9 mouse cellular contexts compared by ENCODE assay signal in the genomic region with DNA sequence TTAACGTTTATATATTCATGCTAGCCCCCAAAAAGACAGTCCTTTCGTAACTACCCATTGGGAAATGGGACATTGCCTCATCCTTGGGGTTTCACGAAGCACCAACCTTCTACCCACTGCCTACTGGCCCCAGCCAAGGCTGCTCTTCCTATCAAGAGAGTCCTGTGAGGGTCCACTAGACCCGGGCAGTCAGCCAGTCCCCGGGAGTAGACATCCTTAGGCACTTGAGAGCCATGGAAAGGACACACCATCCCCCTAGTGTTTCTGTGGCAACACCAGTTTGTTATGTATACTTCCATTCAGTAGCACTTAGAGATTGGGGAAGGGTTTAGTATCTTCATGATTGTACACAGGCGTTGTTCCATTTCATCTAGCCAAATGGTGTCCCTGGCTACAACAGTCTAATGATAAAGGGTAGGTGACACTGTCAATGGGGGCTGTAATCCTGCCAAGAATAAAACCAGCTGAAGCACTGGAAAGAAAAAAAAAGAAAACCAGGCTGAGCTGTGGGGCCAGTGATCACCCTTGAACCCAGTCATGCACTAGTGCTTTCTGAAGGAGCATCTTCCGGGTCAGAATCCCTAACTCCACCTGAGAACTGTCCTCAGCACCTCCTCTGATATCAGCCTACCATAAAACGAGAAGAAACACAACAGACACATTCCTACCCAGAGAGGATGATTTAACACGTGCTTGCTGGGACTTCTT.
DNase-seq lines count a peak whose midpoint lies in the region; ATAC-seq lines count a peak whose summit lies in the region.
"Had no signal": no experiment of that assay in that cellular context is flagged by ENCODE, and none has a peak within 500 bp of the region (broad histone marks: within the 10 kb centered on the region; RNA-seq: fewer than 3 reads in every experiment).

No protein-coding gene starts in this region.

- H3K9ac ChIP-seq in midbrain, embryonic 11.5 days (ENCODE audit: low read length) = no peak overlapping the region
- H3K9ac ChIP-seq in heart, embryonic 13.5 days = 0 out of 2 replicates have a peak overlapping the region, but pooled peaks have one; percentile 50
- peak overlapping the region; percentile 25; the same call in 1 of the 2 replicates for H3K9ac ChIP-seq in limb, embryonic 13.5 days
- H3K9ac ChIP-seq in neural tube, embryonic 14.5 days (replicated peaks; ENCODE audit: low read depth, low read length) = no peak overlapping the region
- H3K9ac ChIP-seq: neural tube, embryonic 12.5 days had no signal

- no peak overlapping the region for H3K4me2 ChIP-seq in midbrain, embryonic 11.5 days
- no peak overlapping the region for H3K4me2 ChIP-seq in heart, embryonic 13.5 days
- no peak overlapping the region; the same call in 1 of the 2 replicates for H3K4me2 ChIP-seq in limb, embryonic 13.5 days (replicated peaks)
- H3K4me2 ChIP-seq in neural tube, embryonic 14.5 days (ENCODE audit: low read depth, low read length) = no peak overlapping the region
- H3K4me2 ChIP-seq: neural tube, embryonic 12.5 days had no signal

- H3K4me1 ChIP-seq in midbrain, embryonic 10.5 days = peaks cover 67% of the 10 kb centered on the region
- peaks cover 22% of the 10 kb centered on the region for H3K4me1 ChIP-seq in midbrain, embryonic 11.5 days (ENCODE audit: control insufficient read depth, insufficient read depth, low read length)
- H3K4me1 ChIP-seq in heart, embryonic 13.5 days = peaks cover 85% of the 10 kb centered on the region
- H3K4me1 ChIP-seq in limb, embryonic 13.5 days = peaks cover 67% of the 10 kb centered on the region
- H3K4me1 ChIP-seq in neural tube, embryonic 14.5 days (ENCODE audit: control insufficient read depth, insufficient read depth, low read length) = peaks cover 33% of the 10 kb centered on the region

- peak overlapping the region; percentile 89; the same call in 1 of the 2 replicates for H3K27ac ChIP-seq in midbrain, embryonic 10.5 days (replicated peaks)
- H3K27ac ChIP-seq in midbrain, embryonic 11.5 days (ENCODE audit: low read depth, low read length) = no peak overlapping the region
- peak overlapping the region; percentile 95 for H3K27ac ChIP-seq in heart, embryonic 13.5 days (replicated peaks)
- H3K27ac ChIP-seq in limb, embryonic 13.5 days = peak overlapping the region; percentile 90; the same call in 1 of the 2 replicates
- 0 out of 2 replicates have a peak overlapping the region, but pooled peaks have one; percentile 28 for H3K27ac ChIP-seq in neural tube, embryonic 14.5 days (ENCODE audit: low read depth, low read length)
- H3K27ac ChIP-seq: neural tube, embryonic 12.5 days had no signal

- H3K9me3 ChIP-seq in midbrain, embryonic 10.5 days (replicated peaks) = no peaks in the 10 kb centered on the region
- H3K9me3 ChIP-seq in midbrain, embryonic 11.5 days (ENCODE audit: control insufficient read depth, low read length) = no peaks in the 10 kb centered on the region
- H3K9me3 ChIP-seq in heart, embryonic 13.5 days = no peaks in the 10 kb centered on the region
- H3K9me3 ChIP-seq in limb, embryonic 13.5 days = no peaks in the 10 kb centered on the region
- no peaks in the 10 kb centered on the region for H3K9me3 ChIP-seq in neural tube, embryonic 14.5 days (ENCODE audit: control insufficient read depth, low read length)
- H3K9me3 ChIP-seq: neural tube, embryonic 12.5 days had no signal

- H3K4me3 ChIP-seq in midbrain, embryonic 10.5 days = no peak overlapping the region
- no peak overlapping the region for H3K4me3 ChIP-seq in midbrain, embryonic 11.5 days (ENCODE audit: low read depth, low read length)
- H3K4me3 ChIP-seq in heart, embryonic 13.5 days = no peak overlapping the region
- H3K4me3 ChIP-seq in limb, embryonic 13.5 days = no peak overlapping the region
- H3K4me3 ChIP-seq in neural tube, embryonic 14.5 days (ENCODE audit: low read depth, low read length) = no peak overlapping the region
- H3K4me3 ChIP-seq: neural tube, embryonic 12.5 days had no signal

- no peaks in the 10 kb centered on the region for H3K27me3 ChIP-seq in midbrain, embryonic 10.5 days (ENCODE audit: low read depth, poor library complexity, severe bottlenecking)
- no peaks in the 10 kb centered on the region for H3K27me3 ChIP-seq in midbrain, embryonic 11.5 days (ENCODE audit: control insufficient read depth, insufficient read depth, low read length)
- no peaks in the 10 kb centered on the region for H3K27me3 ChIP-seq in heart, embryonic 13.5 days (replicated peaks)
- H3K27me3 ChIP-seq in limb, embryonic 13.5 days = no peaks in the 10 kb centered on the region
- H3K27me3 ChIP-seq in neural tube, embryonic 14.5 days (ENCODE audit: control insufficient read depth, insufficient read depth, low read length) = no peaks in the 10 kb centered on the region
- H3K27me3 ChIP-seq: neural tube, embryonic 12.5 days had no signal

- DNase-seq in midbrain, embryonic 10.5 days (ENCODE audit: low spot score) = no peak
- no peak for DNase-seq in midbrain, embryonic 11.5 days (ENCODE audit: low spot score, missing footprints)
- no peak for DNase-seq in cerebellum, postnatal 25 days
- DNase-seq in layer of hippocampus, postnatal 25 days (ENCODE audit: extremely low spot score in 1 of 2, low spot score in 1 of 2) = no peak
- no peak for DNase-seq in frontal cortex, postnatal 14 days (ENCODE audit: low spot score in 2 of 2)

- 84% methylated on average over 9 of the region's 9 CpGs for WGBS in midbrain, embryonic 10.5 days
- WGBS in midbrain, embryonic 11.5 days = 80% methylated on average over 9 of the region's 9 CpGs
- 40% methylated on average over 9 of the region's 9 CpGs for WGBS in heart, embryonic 13.5 days
- WGBS in limb, embryonic 13.5 days = 74% methylated on average over 9 of the region's 9 CpGs
- 74% methylated on average over 9 of the region's 9 CpGs for WGBS in neural tube, embryonic 14.5 days

- no peak for ATAC-seq in midbrain, embryonic 11.5 days (ENCODE audit: low FRiP score)
- ATAC-seq in heart, embryonic 13.5 days (ENCODE audit: extremely low read depth, insufficient number of reproducible peaks, low FRiP score, low TSS enrichment) = peak; percentile 67
- no peak for ATAC-seq in limb, embryonic 13.5 days (ENCODE audit: low FRiP score, low read depth)
- ATAC-seq in neural tube, embryonic 14.5 days (ENCODE audit: low read depth) = no peak

- H3K36me3 ChIP-seq in midbrain, embryonic 10.5 days = no peaks in the 10 kb centered on the region
- H3K36me3 ChIP-seq in midbrain, embryonic 11.5 days (ENCODE audit: control insufficient read depth, insufficient read depth, low read length) = no peaks in the 10 kb centered on the region
- no peaks in the 10 kb centered on the region for H3K36me3 ChIP-seq in heart, embryonic 13.5 days
- H3K36me3 ChIP-seq in limb, embryonic 13.5 days = no peaks in the 10 kb centered on the region
- no peaks in the 10 kb centered on the region for H3K36me3 ChIP-seq in neural tube, embryonic 14.5 days (ENCODE audit: control insufficient read depth, insufficient read depth, low read length)
- H3K36me3 ChIP-seq: neural tube, embryonic 12.5 days had no signal

Comparison
In these comparisons a context has a peak if more than half of its experiments do, and no peak if none do; other contexts are left out.
1. H3K9ac ChIP-seq: peak in heart, embryonic 13.5 days (single experiment) and limb, embryonic 13.5 days (single experiment); none in midbrain, embryonic 11.5 days (single experiment) and neural tube, embryonic 14.5 days (single experiment).